In genomic region chr6:119082662-119083061, GRCm38 (mm10) we compare ENCODE assay signal across 17 mouse cellular contexts.
A peak's percentile ranks its signal among the peaks of the same experiment; 100 is the strongest.
DNase-seq lines count a peak whose midpoint lies in the region; ATAC-seq and TF ChIP-seq lines count a peak whose summit lies in the region.
"Had no signal": no experiment of that assay in that cellular context is flagged by ENCODE, and none has a peak within 500 bp of the region (broad histone marks: within the 10 kb centered on the region; RNA-seq: fewer than 3 reads in every experiment).

No protein-coding gene starts in this region.

- ATAC-seq in heart, embryonic 16.5 days (replicated peaks; ENCODE audit: extremely low read depth, insufficient read depth, low FRiP score): no peak
- ATAC-seq: forebrain, embryonic 14.5 days; hindbrain, embryonic 16.5 days; midbrain, embryonic 13.5 days had no signal

- H3K27me3 ChIP-seq in heart, embryonic 16.5 days (ENCODE audit: control insufficient read depth, insufficient read depth, low read length): no peaks in the 10 kb centered on the region
- H3K27me3 ChIP-seq: kidney, embryonic 15.5 days; midbrain, embryonic 13.5 days had no signal

- 55% methylated on average over 8 of the region's 8 CpGs for WGBS in heart, embryonic 16.5 days

- H3K4me1 ChIP-seq in heart, embryonic 16.5 days (ENCODE audit: control insufficient read depth, insufficient read depth, low read length): peaks cover 67% of the 10 kb centered on the region

- DNase-seq in gastrocnemius, adult 2 months: no peak
- DNase-seq in gastrocnemius, postnatal 14 days: no peak
- DNase-seq in retina, postnatal 1 day: peak; percentile 78
- no peak for DNase-seq in retina, embryonic 14.5 days (ENCODE audit: low spot score)
- DNase-seq in layer of hippocampus, adult 18-20 months (ENCODE audit: low spot score in 2 of 2): no peak
- DNase-seq in urinary bladder, adult 18-20 months (ENCODE audit: low spot score in 2 of 2): no peak
- DNase-seq: cerebellum, adult 8-10 months; gastrocnemius, postnatal 25 days; thymus, postnatal 4 days had no signal

- no peak for TF ChIP-seq CTCF in gastrocnemius, adult 2 months (IDR thresholded peaks at IDR 0.05)

- intact Hi-C loops in gastrocnemius, adult 2 months (cut with DNase I): no loop called here
- intact Hi-C loops in gastrocnemius, postnatal 14 days (cut with DNase I; ENCODE audit: low total_unique reads): no loop called here

- no peak overlapping the region for H3K4me3 ChIP-seq in gastrocnemius, adult 2 months
- no peak overlapping the region for H3K4me3 ChIP-seq in heart, embryonic 16.5 days (ENCODE audit: low read length)
- H3K4me3 ChIP-seq: kidney, embryonic 15.5 days; midbrain, embryonic 13.5 days had no signal

- no peaks in the 10 kb centered on the region for H3K36me3 ChIP-seq in heart, embryonic 16.5 days (ENCODE audit: control insufficient read depth, insufficient read depth)
- H3K36me3 ChIP-seq: kidney, embryonic 15.5 days; midbrain, embryonic 13.5 days had no signal

- H3K27ac ChIP-seq in gastrocnemius, adult 2 months: 0 out of 2 replicates have a peak overlapping the region, but pooled peaks have one; percentile 1
- peak overlapping the region; percentile 27; the same call in 1 of the 2 replicates for H3K27ac ChIP-seq in heart, embryonic 16.5 days (ENCODE audit: low read length)
- H3K27ac ChIP-seq: kidney, embryonic 15.5 days; liver, embryonic 14.5 days; macrophage; midbrain, embryonic 13.5 days; stomach, postnatal 0 days had no signal

- no peak overlapping the region for H3K9ac ChIP-seq in heart, embryonic 16.5 days (ENCODE audit: low read length)
- H3K9ac ChIP-seq: kidney, embryonic 15.5 days; liver, embryonic 14.5 days; midbrain, embryonic 13.5 days had no signal

- no peak overlapping the region for H3K4me2 ChIP-seq in heart, embryonic 16.5 days (ENCODE audit: low read depth, low read length)
- H3K4me2 ChIP-seq: kidney, embryonic 15.5 days; midbrain, embryonic 13.5 days had no signal

- no peaks in the 10 kb centered on the region for H3K9me3 ChIP-seq in heart, embryonic 16.5 days (replicated peaks; ENCODE audit: control insufficient read depth, low read length)
- H3K9me3 ChIP-seq: kidney, embryonic 15.5 days; midbrain, embryonic 13.5 days had no signal
